Mouse (Mus musculus) heart, embryonic 11.5 days (tissue): ENCODE measurements around the gene Dph1. TPM values are rescaled to one million over a fixed set of nuclear protein-coding genes. Genes with fewer than 3 reads are reported as not detected.

Experiments
- ATAC-seq: fragments of 200-750 bp; cut with Nextera tagmentation; replicated peaks from 2 replicates; pipeline ENCODE4 v1.8.0; 2017; ENCODE audit warnings: moderate library complexity; ENCODE audit not compliant: insufficient number of reproducible peaks, low FRiP score, low TSS enrichment
- H3K27ac ChIP-seq: fragments of 300-500 bp; sonication (generic); 2 replicates; pipeline ENCODE4 v1.5.1; 2014; ENCODE audit warnings: mild to moderate bottlenecking, low read depth, low read length
- H3K27me3 ChIP-seq: fragments of 300-500 bp; sonication (generic); 2 replicates; pipeline ENCODE4 v1.6.1; 2014; ENCODE audit warnings: mild to moderate bottlenecking, low read length, mixed read lengths; ENCODE audit not compliant: control insufficient read depth, insufficient read depth
- H3K36me3 ChIP-seq: fragments of 300-500 bp; sonication (generic); 2 replicates; pipeline ENCODE4 v1.6.1; 2014; ENCODE audit warnings: mild to moderate bottlenecking, low read length, moderate library complexity, mixed read lengths; ENCODE audit not compliant: control insufficient read depth, insufficient read depth
- H3K4me1 ChIP-seq: fragments of 300-500 bp; sonication (generic); 2 replicates; pipeline ENCODE4 v1.6.1; 2014; ENCODE audit warnings: low read length; ENCODE audit not compliant: control insufficient read depth, insufficient read depth
- H3K4me2 ChIP-seq: fragments of 300-500 bp; sonication (generic); 2 replicates; pipeline ENCODE4 v1.6.1; 2014; ENCODE audit warnings: mild to moderate bottlenecking, moderate library complexity
- H3K4me3 ChIP-seq: fragments of 300-500 bp; sonication (generic); 2 replicates; pipeline ENCODE4 v1.5.1; 2014; ENCODE audit warnings: low read depth, low read length
- H3K9ac ChIP-seq: fragments of 300-500 bp; sonication (generic); 2 replicates; pipeline ENCODE4 v1.6.1; 2014; ENCODE audit warnings: mild to moderate bottlenecking, low read depth, low read length, moderate library complexity
- H3K9me3 ChIP-seq: fragments of 300-500 bp; sonication (generic); replicated peaks from 2 replicates; pipeline ENCODE4 v1.6.1; 2016; ENCODE audit warnings: low read length; ENCODE audit not compliant: control insufficient read depth
- WGBS: fragments of 180-500 bp; shearing (Covaris S2); extraction: QIAGEN DNeasy Blood & Tissue Kit; methylation state at CpG from one replicate; pipeline ENCODE4 v1.1.7; 2014; ENCODE audit not compliant: insufficient replicate concordance; 5-methylcytosine and 5-hydroxymethylcytosine counted together
- microRNA counts: library from miRNA; unstranded; fragments of <30 nt; microRNA quantifications from one replicate; lab custom pipeline; 2015
- microRNA-seq: library from miRNA; unstranded; fragments of <30 nt; microRNA quantifications from one replicate; pipeline ENCODE4, GENCODE M21; 2016; ENCODE audit warnings: borderline number of aligned reads
- polyA plus RNA-seq: library from polyadenylated mRNA; unstranded; fragments of >200 nt; fragmentation: Nextera tagmentation; extraction: Ambion mirVana; gene quantifications from 2 replicates; pipeline ENCODE4 v1.2.1, GENCODE M21; 2014

Gene Dph1
- polyA plus RNA-seq, 1 experiment from 2014 or later: 16.5 TPM

DNA sequence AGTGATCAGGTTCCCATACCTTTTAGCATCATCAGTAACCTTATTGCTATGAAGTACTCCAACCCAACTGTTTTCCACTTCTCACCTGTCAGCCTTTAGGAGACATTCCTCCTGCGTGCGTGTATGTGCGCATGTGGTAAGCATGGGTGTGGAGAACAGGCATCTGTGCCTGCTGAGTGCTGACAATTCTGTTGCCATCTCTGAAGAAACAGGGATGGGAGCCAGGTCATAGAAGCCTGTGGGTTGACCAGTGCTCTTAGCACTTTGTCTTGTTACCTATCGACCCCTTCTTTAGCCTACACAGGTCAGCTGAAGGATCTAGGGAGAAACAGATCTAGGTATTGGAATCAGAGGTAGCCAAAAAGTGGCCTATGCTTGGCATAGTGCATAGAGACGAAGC, 57.6 kb downstream of the Dph1 start:
- H3K27ac ChIP-seq: peak overlapping the region; percentile 51; the same call in 1 of the 2 replicates
- ATAC-seq: no peak

DNA sequence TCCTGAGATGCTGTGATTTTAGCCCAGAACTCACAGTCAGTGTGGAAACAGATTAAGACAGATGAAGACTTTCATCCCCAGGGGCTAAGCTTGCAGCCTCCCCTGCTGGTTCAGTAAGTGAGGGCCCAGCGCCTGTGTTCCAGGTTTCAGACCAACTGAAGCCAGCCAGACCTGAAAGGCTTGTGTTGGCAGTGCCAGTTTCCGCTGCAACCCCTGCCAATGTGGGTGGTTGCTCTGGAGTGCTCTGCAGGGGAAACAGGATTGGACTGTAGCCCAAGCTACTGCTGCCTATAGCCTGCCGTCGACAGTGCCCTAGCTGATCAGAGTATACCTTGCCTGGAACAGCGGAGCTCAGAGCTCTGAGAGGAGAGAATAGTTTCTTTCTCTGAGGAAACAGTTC, 58.8 kb downstream of the Dph1 start:
- Histone ChIP-seq H3K4me2 (no peak overlapping the region), H3K27me3 (no peaks in the 10 kb centered on the region), H3K27ac (no peak overlapping the region), H3K4me3 (no peak overlapping the region), H3K9me3 (no peaks in the 10 kb centered on the region), H3K36me3 (no peaks in the 10 kb centered on the region), H3K4me1 (peaks cover 25% of the 10 kb centered on the region), H3K9ac (no peak overlapping the region)
- 85% methylated on average over 5 of the region's 5 CpGs for WGBS
- ATAC-seq: no peak

More for the DNA sequence above, 57.6 kb downstream of the Dph1 start:
- 86% methylated on average over 5 of the region's 5 CpGs for WGBS
- no peak overlapping the region for H3K4me3 ChIP-seq
- H3K9ac ChIP-seq: no peak overlapping the region
- no peaks in the 10 kb centered on the region for H3K36me3 ChIP-seq
- H3K4me2 ChIP-seq: no peak overlapping the region
- no peaks in the 10 kb centered on the region for H3K9me3 ChIP-seq
- H3K4me1 ChIP-seq: peaks cover 30% of the 10 kb centered on the region
- no peaks in the 10 kb centered on the region for H3K27me3 ChIP-seq

DNA sequence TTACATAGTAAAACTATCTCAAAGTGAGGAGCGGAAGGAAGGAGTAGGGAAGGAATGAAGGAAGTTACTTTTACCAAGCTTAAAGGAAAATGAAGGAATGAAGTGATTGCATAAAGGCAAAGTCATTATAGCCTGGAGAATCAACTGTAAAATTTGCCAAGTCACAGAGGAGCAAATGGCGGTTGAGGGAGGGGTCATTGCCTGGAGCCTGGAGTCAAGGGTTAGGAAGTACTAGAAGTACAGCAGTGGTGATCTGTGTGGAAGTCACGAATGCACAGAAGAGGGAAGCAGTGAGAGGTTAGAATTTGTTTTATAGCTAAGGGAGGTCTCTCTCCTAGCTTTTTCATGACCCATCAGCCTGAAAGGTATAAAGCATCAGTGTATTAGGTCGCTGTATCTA, 59.7 kb downstream of the Dph1 start:
- no peak for ATAC-seq
- H3K27ac ChIP-seq: no peak overlapping the region
- H3K36me3 ChIP-seq: no peaks in the 10 kb centered on the region
- 80% methylated on average over 4 of the region's 4 CpGs for WGBS
- no peaks in the 10 kb centered on the region for H3K27me3 ChIP-seq
- no peak overlapping the region for H3K4me3 ChIP-seq
- no peak overlapping the region for H3K9ac ChIP-seq
- peaks cover 15% of the 10 kb centered on the region for H3K4me1 ChIP-seq
- no peak overlapping the region for H3K4me2 ChIP-seq
- no peaks in the 10 kb centered on the region for H3K9me3 ChIP-seq

DNA sequence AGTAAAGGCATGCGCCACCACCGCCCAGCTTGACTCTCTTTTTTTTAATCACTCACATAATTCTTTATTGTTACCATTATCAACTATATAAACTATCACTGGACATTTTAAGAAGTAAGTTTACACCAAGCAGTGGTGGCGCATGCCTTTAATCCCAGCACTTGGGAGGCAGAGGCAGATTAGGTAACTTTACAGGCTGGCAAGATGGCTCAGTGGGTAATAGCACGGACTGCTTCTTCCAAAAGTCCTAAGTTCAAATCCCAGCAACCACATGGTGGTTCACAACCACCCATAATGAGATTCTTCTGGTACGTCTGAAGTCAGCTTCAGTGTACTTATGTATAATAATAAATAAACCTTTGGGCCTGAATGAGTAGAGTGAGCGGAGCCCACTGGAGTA, 61.6 kb downstream of the Dph1 start:
- WGBS: 90% methylated on average over 6 of the region's 6 CpGs
- H3K9me3 ChIP-seq: no peaks in the 10 kb centered on the region
- no peak overlapping the region for H3K4me2 ChIP-seq
- H3K4me3 ChIP-seq: no peak overlapping the region
- no peak for ATAC-seq
- no peaks in the 10 kb centered on the region for H3K27me3 ChIP-seq
- no peaks in the 10 kb centered on the region for H3K36me3 ChIP-seq
- no peak overlapping the region for H3K27ac ChIP-seq
- H3K9ac ChIP-seq: no peak overlapping the region
- H3K4me1 ChIP-seq: peaks cover 9% of the 10 kb centered on the region

MicroRNAs encoded within 50 kb of the gene (microRNA counts, 519-probe panel; counts per million panel counts)
- microRNA mmu-miR-132 (lab: Ali Mortazavi, UCI) (1,106 counts per million, percentile 1 among the panel's probes with 10 or more counts), microRNA mmu-miR-212 (lab: Ali Mortazavi, UCI) (32.2 counts per million)

Small RNA genes within 50 kb of the gene (microRNA-seq; reads per million reads assigned to microRNA genes)
- gene Mir132: 102 reads per million, percentile 64 among the genes with 10 or more reads in this experiment
- gene Mir212: 10.4 reads per million, percentile 45 among the genes with 10 or more reads in this experiment

Other genes starting within 250 kb of the Dph1 start
- 2.5 and 3.0 TPM in 2 replicates for gene Hic1, start 21.7 kb downstream of the Dph1 start, polyA plus RNA-seq
- 23.4 and 24.6 TPM in 2 replicates for gene Ovca2, start 12.4 kb downstream of the Dph1 start, polyA plus RNA-seq
- gene Rtn4rl1, start 2.5 kb upstream of the Dph1 start, polyA plus RNA-seq: 12.7 and 16.8 TPM in 2 replicates
- 96.3 and 103 TPM in 2 replicates for gene Rpa1, start 157.1 kb upstream of the Dph1 start, polyA plus RNA-seq
- 12.3 and 14.7 TPM in 2 replicates for gene Smyd4, start 157.2 kb upstream of the Dph1 start, polyA plus RNA-seq
- gene Serpinf1, start 231.5 kb upstream of the Dph1 start, polyA plus RNA-seq: 50.9 and 55.1 TPM in 2 replicates
- 2.4 and 5.4 TPM in 2 replicates for gene Serpinf2, start 248.3 kb upstream of the Dph1 start, polyA plus RNA-seq